Mouse (Mus musculus): ENCODE measurements around the gene Draxin. TPM values are rescaled to one million over a fixed set of nuclear protein-coding genes. Genes with fewer than 3 reads are reported as not detected.

Draxin gene
- total RNA-seq, 2 experiments from 2014 or later = 0.42 to 1.0 TPM

DNA sequence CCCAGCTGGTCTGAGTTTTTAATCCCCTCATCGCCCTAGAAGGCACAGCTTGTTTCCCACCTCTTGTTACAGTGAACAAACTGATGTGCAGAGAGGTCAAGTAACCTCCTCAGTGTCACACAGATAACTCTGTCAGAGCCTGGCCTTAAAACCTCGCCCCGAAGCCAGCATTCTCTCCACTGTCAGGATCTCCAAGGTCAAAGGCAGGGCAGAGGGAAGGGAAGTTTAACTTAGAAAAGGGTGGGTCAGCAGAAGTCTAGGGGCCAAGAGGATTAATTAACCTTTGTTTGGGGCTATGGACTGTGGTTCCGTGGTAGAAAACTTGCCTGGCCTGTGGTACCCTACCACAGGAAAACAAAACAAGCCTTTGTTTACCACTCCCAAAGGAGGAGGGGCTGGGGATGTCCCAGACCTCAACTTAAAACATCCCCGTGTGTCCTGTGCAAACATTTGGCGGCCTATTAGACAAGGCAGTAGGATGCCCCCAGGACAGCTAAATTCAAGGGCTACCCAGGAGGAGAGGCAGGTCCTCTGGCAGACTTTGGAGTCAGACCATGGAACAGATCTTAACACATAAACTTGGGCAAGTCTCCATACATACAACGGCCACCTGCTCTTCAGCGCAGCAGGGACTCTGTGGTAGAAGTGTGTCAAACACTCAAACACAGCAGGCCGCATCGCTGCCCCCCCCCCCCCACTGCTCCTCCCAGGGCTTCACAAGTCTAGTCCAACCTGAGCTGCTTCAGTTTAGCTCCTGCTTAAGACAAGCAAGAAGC lies 45.2 kb downstream of the Draxin start:
- DNase-seq (ENCODE audit: low spot score in 2 of 2) = no peak

DNA sequence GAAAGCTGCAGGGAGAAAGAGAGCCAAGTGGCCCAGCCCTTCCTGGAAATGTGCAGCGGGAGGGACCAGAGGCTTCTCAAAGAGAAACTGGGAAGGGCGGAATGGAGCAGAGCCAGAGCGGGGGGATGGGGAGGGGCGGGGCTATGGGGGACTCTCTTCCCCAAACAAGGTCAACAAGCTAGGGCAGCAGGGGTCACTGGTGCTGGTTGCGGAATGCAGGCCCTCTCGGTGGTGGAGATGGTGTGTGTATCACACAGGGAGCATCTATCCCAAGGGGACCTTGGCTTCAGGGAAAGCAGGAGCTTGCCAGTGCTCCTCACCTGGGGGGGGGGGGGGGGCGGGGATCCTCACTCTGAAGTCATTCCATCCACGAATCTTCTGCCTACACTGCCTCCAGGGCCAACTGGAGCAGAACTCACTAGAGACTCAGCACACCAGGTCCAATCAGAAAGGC lies 46.2 kb downstream of the Draxin start:
- DNase-seq (ENCODE audit: low spot score in 2 of 2) = no peak

DNA sequence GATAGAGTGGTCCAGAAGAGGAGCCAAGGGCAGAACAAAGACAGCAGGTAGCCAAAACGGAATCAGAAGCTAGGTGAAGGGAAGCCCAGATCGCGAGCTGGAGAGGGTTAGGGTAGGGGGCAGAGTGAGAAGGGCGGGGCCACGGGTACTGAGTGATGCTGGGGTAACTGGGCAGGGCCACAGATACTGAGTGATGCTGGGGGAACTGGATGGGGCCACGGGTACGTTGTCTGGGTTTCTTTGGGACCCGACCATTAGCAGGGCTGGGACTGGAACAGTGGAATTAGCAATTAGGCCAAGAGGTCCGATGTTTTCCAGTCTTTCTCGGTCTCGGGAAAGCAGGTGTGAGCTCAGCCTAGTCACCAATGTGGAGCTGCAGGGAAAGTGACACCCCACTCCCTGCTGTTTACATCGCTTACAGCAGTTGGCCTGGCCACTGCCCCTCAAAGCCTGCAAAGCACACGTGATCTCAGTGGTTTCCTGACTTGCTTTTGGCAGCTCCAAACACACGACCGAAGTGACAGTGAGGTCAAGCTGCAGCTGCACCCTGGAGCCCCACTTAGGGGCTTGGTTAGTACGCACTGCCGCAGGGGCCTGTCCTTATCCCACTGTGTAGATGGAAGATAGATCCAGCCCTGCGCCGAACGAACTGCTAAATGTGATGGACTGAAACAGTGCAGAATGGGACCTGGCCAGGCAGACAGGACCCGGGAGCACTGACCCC lies 47.2 kb downstream of the Draxin start:
- no peak for DNase-seq (ENCODE audit: low spot score in 2 of 2)

DNA sequence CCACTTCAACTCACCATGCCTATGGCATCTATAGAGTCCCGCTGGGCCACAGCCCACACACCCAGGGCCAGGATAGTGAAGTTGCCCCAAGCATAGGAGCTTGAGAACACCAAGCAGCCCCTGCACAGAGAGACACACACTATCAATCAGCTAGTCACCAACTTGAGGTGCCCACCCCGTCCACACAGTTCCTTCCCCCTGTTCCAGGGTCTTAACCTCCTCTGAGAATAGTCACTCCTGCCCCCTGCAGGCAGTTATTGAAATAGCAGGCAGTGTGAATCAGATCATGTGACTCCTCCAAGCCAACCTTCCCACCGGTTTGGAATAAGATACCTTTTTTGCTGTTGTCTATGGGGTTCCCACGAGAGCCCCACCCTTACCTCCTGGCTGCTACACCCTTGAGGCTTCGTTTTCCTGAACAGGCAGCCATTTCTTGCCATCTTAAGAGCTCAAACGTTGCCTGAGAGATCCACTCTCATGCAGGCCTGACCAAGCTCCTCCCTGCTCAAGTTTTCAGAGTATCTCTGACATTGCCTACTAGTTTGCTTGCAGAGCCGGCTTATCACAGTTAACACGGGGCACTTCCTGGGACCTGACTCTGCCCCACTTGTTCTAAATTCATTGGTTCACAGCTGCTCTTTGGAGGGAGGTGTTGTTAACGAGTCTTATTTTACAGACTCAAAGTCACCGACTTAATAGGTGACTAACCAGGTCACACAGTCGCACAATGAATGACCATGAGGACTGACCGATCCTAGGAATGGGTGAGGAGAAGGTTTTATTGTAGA lies 48.0 kb downstream of the Draxin start:
- no peak for DNase-seq (ENCODE audit: low spot score in 2 of 2)

DNA sequence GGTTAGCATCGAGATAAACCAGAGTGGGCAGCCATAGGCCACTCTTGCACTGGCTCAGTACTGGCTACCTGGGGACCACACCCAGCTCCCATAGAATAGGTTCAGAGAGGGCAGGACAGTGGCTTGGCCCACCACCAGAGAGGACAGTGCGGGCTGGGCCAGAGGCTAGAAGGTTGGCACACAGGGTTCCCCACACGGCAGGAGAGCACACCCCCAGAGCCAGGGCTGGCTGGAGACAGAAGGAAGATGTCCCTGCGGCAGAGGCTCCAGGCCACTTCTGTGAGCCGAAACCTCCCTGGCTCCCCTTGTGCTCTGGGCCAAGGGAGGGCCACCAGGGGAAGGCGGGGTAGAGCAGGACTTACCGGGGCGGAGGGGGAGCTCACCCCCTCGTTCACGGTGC lies 49.3 kb downstream of the Draxin start:
- DNase-seq (ENCODE audit: low spot score in 2 of 2) = no peak

DNA sequence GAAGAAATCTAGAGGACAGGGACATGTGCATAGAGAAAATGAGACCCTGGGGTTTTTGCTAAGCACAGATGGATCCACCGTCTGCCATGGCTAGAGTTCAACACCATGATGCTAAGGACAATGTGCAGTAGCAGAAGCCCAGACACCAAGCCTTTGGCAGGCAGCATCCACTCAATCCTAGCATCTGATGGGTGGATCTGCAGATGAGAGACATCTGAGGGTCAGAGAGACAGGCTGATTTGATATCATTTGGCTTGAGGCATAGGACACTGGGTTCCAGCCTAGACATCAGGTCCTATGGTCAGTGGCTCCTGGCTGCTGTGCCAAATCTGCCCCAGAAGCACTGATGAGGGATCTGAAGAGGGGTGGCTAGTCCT lies 49.9 kb downstream of the Draxin start:
- DNase-seq (ENCODE audit: low spot score in 2 of 2) = no peak

DNA sequence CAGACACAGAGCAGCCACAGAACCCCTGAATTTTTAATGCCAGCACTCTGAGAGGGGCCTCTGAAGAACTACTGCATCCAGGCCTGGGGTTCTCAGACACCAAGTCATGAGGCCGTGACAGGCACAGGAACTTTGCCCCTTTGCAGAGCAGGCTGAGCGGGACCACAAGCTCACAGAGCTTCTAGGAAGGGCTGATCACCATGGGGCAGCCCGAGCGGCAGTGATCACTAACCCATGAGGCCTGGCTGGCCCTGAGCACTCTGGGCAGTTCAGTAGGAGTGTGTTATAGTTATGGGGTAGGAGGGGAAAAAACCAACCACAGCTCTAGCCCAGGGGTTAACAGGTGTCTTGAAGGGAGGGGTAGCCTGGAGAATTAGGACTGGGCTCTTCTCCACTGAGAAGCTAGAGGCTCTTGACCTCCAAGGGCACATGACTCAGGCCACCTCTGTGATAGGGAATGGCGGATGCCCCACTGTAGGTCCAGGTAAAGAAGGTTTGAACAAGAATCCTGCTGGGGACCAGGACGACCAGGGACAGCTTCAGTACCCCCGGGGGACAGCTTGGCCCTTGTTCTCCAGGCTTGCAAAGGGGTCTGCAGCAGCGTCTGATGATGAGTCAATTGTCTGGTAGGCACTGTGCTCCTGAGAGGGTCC lies 50.4 kb downstream of the Draxin start:
- DNase-seq (ENCODE audit: low spot score in 2 of 2) = no peak

DNA sequence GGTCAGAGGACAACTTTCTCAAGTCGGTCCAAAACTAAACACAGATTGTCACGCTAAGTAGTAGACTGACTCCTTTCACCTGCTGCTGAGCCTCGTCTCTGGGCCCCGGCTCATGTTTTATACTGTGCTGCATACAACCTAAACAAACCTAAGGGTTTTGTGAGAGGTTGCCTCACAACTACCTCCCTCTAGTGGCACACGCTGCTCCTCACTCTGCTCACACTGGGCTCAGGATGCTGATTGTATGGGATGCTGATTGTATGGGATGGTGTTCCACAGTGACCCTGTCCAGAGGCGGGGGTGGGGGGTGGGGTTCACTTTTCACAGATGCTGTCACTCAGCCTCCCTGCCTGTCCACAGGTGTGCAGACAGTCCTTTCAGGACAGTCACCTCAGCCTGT lies 51.3 kb downstream of the Draxin start:
- DNase-seq (ENCODE audit: low spot score in 2 of 2) = no peak

DNA sequence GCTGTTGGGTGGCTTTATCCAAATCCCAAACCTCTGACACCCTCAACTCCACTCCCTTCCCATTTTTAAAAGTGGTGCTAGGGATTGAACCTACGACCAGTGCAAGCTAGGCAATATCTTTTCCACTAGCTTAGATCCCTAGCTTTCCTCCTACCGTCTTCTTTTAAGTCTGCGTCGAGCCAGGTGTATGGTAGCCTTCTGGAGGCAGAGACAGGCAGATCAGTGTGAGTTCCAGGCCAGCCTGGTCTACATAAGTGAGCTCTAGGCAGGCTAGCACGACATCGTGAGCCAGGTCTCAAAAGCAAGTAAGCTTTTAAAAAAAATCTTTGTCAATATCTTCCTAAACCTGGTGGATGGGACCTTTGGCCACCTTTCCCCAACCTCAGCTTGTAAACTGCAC lies 54.6 kb downstream of the Draxin start:
- no peak for DNase-seq (ENCODE audit: low spot score in 2 of 2)

DNA sequence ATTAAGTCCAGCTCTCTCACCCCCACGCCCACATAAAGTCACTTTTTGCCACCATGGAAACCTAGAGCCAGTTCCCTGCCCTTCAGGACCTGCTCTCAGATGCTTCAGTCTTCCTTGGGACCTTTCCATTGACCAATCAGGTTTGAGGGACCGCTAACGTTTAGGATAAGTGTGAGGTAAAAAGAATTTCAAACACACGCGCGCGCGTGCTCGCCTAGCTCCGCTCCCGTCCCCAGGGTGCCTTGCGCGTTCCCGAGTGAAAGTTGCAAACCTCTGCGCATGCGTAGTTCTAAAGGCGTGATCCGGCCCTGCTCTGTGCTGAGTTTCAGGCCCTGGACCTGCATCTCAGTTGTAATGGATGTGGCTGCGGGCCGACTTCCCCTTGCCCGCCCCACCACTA lies 55.2 kb downstream of the Draxin start:
- DNase-seq (ENCODE audit: low spot score in 2 of 2) = peak; percentile 45 to 51

DNA sequence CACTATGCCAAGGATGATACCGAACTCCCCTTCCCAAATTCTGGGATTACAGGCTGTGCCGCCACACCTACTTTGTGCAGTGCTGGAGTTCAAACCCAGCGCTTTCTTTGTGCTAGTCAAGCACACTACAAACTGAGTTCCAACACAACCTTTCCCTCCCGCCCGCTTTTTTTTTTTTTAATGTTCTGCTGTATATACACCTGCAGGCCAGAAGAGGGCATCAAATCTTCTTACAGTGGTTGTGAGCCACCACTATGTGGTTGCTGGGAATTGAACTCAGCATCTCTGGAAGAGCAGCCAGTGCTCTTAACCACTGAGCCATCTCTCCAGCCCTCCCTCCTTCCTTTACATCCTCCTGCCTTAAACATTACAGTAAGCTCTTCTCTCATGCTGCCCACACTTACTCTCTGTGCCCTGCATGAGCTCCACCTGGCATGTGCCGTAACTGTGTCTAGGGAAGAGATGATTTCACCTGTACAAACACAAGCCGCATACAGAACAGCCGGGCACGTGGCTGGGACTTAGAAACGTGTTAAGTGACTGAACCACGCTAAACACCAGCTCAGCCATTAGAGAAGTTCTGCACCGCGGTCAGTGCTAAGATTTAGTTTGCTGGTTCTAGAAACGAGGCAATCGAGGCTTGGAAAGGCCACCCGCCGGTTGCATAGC lies 55.8 kb downstream of the Draxin start:
- no peak for DNase-seq (ENCODE audit: low spot score in 2 of 2)

DNA sequence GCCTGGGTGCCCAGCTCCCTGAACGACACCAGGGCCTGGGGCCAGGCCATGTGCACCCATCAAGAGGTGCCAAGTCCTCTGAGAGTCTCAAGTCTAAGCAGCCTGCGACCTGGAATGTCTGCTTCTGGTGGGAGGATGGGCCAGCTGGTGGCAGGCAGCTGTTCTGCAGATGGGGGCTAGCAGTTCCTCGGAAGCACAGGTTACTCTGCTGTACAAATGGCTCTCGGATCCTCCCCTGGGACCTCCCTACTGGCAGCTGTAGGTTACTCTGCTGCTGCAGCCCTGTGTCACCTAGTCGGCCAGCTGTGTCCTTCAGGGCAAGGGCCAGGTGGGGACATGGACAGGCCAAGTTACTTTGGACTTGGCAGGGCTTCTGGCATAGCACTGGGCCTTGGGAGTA lies 59.0 kb downstream of the Draxin start:
- DNase-seq (ENCODE audit: low spot score in 2 of 2) = no peak

DNA sequence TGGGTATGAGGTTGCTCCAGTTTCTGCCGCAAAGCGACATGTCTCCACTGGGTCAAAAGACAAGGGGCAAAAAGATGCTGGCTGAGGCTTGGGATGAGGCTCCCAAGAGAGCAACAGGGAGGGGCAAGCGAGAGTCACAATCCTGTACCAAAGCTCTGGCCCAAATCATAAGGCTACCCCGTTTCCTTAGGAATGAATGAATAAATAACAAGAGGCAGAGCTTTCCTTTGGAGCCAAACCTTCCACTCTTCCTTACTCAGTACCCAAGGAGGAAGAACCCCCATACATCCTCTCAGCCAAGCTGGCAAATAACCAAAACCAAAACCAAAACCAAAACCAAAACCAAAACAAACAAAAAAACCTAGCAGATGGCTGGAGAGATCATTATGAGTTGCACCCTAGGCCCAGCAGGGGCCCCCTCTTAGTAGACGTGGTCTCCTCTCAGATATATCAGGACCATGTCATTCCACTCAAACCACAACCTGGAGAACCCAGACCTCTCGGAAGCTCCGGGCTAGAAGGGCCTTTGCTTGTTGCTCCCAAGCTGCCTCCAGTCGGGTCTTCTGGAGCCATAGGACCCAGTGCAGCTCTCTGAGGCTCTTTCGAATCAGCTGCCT lies 60.8 kb downstream of the Draxin start:
- DNase-seq (ENCODE audit: low spot score in 2 of 2) = no peak

DNA sequence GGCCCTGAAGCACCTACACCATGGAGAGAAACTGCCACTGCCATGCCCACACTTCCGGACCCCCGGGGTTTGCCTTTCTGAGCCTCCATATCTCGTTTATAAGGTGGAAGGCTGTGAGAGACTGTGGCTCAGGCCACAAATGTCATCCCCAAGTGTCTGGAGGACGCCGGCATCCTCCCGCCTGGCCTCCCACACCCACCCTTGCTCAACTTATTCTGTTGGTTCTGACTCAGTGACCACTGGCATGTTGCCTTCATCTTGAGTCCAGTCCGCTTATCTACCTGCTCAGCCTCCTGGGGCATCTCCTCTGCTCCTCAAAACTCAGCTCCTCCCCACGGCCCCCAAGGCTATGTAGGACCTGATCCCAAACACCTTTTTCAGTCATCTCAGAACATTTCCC lies 63.2 kb downstream of the Draxin start:
- no peak for DNase-seq (ENCODE audit: low spot score in 2 of 2)

DNA sequence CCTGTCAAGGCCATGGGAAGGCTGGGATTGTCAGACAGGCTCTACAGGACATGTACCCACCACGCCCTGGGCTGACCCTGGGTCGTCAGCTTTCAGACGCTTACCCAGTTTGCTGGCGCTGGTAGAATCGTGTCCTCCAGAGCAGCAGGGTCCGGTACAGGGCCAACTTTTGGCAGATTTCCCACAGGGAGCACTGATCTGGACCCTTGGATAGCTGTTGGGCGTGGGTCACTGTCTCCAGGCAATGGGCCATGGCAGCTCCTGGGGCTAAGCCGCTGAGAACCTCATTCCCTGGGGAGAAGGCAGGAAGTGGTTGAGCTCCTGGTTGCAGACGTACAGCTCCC lies 64.1 kb downstream of the Draxin start:
- DNase-seq (ENCODE audit: low spot score in 2 of 2) = no peak

DNA sequence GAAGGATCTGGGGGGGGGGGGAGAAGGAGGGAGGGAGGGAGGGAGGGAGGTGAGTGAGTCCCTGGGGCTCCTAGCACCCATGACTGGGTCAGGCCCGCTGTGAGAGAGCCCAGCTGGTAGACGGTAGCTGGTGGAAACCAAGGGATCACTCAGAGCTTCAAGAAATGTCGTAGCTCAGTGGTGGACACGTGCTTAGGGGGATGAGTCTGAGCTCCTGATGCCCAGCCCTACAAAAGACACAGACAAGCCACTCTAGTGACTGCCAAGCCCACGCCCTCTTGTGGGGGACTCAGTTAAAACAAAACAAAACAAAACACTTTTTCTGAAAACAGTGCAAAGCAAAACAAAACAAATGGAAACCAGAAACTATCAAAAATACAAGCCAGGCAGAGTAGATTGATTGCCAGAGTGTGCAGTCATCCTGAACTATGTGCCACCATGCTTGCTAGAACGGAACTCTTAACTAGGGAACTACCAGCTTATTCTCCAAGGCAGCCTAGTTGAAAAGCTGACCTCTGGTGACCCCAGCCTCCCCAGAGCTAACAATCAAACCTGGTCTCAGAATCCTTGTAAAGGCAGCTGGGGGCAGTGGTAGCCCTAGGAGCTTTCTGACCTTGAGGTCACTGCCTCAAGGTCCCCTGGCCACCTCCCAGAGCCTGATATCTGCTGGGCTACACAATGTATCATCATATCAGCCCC lies 64.6 kb downstream of the Draxin start:
- no peak for DNase-seq (ENCODE audit: low spot score in 2 of 2)

DNA sequence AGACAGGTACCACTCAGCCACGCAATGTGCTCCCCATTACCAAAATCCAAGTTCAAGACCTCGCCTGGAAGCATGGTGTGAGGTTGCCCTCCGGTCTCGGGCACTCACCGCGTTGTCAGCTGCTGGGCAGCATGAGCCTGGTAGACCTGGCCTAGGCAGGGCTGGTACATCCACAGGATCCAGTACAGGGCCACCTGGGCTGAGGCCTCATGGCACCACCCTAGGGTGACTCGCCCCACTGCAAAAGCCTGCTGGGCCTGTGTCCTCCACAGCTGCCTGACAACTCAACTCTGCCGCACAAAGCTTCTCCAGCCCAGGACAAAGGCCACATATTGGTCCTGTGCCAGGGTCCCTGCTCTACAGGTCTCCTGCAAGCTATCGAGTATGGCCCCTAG lies 69.4 kb downstream of the Draxin start:
- no peak for DNase-seq (ENCODE audit: low spot score in 2 of 2)

DNA sequence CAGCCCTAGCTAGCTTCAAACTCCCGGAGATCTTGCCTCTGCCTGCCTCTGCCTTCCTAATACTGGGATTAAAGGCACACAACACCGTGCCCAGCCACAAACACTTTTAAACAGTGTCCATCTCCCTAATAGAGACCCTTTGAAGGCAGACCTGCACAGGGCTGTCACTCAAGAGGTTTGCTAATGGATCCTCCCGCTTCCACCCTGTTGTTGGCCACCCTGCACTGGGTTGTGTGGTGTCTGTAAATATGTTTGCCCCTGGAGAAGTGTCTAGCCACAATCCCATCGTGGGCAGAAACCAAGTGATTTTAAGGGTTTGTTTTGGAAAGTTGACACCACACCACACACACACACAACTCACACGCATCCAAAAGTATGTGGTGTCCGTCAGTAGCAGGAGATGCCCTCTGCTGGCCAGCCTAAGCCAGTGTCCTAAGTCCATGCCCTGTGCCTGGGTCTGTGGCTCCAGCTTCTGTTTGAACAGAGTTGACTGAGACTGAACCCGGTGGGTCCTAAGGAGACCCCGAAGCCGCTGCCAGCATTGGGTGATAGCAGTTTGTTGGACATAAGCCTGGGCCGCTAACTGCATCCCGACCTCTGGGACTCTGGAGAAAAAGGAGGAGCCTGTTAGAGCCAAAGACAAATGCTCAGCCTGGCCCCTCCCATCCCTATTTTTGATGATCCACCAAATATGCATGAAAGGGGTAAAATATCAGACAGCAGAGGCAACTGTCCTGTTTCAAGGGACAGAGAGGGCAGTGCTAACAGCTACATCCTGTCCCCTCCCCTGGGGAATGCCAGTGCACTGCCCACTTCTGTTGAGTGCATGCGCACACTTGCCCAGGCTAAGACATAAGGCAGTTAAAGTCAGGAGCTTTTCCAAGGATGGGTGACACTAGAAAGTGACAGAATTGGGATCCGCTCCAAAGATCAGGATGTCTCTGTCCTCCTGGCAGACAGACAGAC lies 70.1 kb downstream of the Draxin start:
- no peak for DNase-seq (ENCODE audit: low spot score in 2 of 2)

DNA sequence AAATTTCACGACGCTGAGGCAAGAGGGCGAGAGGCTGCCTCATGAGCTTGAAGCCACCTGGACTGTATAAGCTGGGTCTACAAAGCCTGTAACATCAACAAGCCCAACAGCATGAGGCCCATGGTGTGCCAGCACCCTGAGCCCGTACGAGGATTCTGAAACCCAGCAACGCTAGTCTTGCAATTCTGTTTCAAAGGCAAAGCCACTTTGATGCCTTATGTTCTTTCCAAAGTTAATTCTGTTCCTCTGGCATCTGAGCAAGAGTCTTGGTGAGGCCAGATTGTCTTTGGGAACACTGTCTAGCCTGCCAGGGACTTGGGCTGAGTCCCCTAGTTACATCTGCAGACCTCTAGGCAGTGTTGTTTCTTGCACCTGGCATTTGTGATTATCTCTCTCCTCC lies 71.5 kb downstream of the Draxin start:
- no peak for DNase-seq (ENCODE audit: low spot score in 2 of 2)
